Mouse (Mus musculus): Measurements from ENCODE around the gene Chn2. TPM values are rescaled to one million over a fixed set of nuclear protein-coding genes. Genes with fewer than 3 reads are reported as not detected.

The Chn2 gene
- polyA plus RNA-seq, 1 experiment from 2014 or later = 23.5 TPM

DNA sequence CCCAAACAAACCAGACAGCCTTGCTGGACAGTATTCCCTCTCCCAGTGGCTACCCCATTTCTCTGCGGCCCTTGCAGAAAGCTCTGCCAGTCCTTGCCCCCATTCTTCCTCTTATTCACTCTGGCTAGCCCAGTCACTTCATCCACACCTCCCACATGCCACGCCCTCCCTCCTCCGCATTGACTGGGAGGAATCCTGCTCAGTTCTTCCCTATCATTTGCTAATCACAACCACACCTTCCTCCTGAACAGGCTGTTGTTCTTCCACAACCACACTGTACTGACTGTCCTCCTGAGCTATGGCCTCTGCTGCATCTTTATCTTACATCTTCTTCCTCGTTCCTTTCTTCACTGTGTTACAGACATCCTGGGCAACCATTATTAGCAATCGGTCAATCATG lies 86.2 kb downstream of the Chn2 start:
- H3K4me2 ChIP-seq (ENCODE audit: low read depth, low read length) = no peak overlapping the region
- 87% methylated on average over 5 of the region's 5 CpGs for WGBS
- no peaks in the 10 kb centered on the region for H3K27me3 ChIP-seq (ENCODE audit: control insufficient read depth, insufficient read depth, low read length)
- H3K9ac ChIP-seq (replicated peaks; ENCODE audit: low read depth, low read length) = no peak overlapping the region
- no peaks in the 10 kb centered on the region for H3K36me3 ChIP-seq (ENCODE audit: control insufficient read depth, insufficient read depth, low read length)
- no peak for ATAC-seq (ENCODE audit: low read depth)
- no peaks in the 10 kb centered on the region for H3K9me3 ChIP-seq (ENCODE audit: control insufficient read depth, low read length)
- H3K4me1 ChIP-seq (ENCODE audit: control insufficient read depth, insufficient read depth, low read length) = peaks cover 5% of the 10 kb centered on the region; the same call in 1 of the 2 replicates
- no peak overlapping the region for H3K4me3 ChIP-seq (ENCODE audit: low read depth, low read length)
- H3K27ac ChIP-seq (ENCODE audit: low read depth, low read length) = no peak overlapping the region

DNA sequence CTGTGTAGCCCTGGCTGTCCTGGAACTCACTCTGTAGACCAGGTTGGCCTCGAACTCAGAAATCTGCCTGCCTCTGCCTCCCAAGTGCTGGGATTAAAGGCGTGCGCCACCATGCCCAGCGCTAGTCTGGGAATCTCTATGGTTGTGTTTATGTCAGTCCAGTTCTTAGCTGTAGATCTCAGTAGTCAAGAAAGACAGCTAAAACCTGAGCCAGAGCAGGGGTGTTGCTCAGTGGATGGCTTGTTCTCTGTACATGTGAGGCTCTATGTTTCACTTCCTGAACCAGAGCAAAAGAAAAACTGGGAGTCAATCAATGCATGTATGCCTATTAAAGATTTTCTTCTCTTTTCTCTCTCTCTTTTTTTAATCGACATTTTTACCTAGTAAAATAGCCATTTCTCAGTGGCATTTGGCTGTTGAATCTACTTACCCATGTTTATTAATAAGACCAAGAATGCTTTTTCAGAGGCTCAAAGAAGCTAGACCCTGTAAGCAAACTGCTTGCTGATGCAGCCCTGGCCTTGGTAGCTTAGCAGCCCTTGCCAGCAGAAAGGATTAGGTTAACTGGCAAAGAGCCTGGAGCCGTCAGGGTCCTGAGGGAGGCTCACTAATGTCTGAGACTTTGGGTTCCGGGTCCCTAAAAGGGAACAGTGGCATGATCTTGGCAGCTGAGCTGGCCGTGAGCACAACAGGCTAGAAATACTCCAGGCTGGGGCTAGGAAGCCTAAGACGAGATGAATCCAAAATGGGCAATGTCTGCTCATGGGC lies 87.1 kb downstream of the Chn2 start:
- peak; percentile 31; the same call in 1 of the 2 replicates for ATAC-seq (ENCODE audit: low read depth)

DNA sequence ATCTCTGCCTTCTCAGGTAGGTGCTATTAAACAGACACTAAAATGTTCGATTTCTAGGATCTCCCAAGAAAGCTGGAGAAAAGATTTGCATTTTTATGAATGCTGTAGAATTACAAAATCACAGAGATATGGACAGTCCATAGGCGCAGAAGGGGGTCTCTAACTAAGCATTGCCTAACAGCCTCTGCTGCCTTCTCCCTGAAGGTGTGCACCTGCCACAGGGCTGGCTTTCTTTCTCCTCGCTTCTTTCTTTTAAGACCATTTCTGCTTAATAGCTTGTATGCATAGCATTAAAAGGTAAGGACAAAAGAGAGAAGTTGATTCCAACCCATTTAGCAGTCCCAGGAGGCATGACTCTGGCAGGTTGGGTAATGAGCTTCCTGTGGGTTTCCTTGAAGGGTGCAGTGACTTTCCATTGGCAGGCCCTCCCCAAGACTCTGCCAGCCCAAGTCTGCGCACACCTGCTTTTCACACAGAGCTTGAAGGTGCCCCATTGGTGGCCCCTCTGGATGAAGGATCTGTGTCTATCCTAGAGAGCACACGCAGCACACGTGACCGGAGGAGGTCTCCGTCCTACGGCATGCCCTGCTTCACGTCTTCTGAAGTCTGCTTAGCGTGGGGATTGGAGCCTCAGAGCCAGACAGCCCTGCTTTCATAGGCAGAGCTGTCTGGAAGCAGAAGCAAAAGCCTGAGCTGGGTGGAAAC lies 87.8 kb downstream of the Chn2 start:
- no peak overlapping the region for H3K9ac ChIP-seq (replicated peaks; ENCODE audit: low read depth, low read length)
- H3K9me3 ChIP-seq (ENCODE audit: control insufficient read depth, low read length) = no peaks in the 10 kb centered on the region
- WGBS = 85% methylated on average over 11 of the region's 11 CpGs
- H3K4me1 ChIP-seq (ENCODE audit: control insufficient read depth, insufficient read depth, low read length) = peaks cover 5% of the 10 kb centered on the region; the same call in 1 of the 2 replicates
- H3K4me3 ChIP-seq (ENCODE audit: low read depth, low read length) = no peak overlapping the region
- H3K27ac ChIP-seq (ENCODE audit: low read depth, low read length) = no peak overlapping the region
- H3K4me2 ChIP-seq (ENCODE audit: low read depth, low read length) = no peak overlapping the region
- H3K36me3 ChIP-seq (ENCODE audit: control insufficient read depth, insufficient read depth, low read length) = no peaks in the 10 kb centered on the region
- ATAC-seq (ENCODE audit: low read depth) = no peak
- H3K27me3 ChIP-seq (ENCODE audit: control insufficient read depth, insufficient read depth, low read length) = no peaks in the 10 kb centered on the region

More for the DNA sequence above, 87.1 kb downstream of the Chn2 start:
- Histone ChIP-seq H3K4me1 (ENCODE audit: control insufficient read depth, insufficient read depth, low read length) (peaks cover 5% of the 10 kb centered on the region; the same call in 1 of the 2 replicates), H3K9me3 (ENCODE audit: control insufficient read depth, low read length) (no peaks in the 10 kb centered on the region), H3K4me3 (ENCODE audit: low read depth, low read length) (no peak overlapping the region), H3K36me3 (ENCODE audit: control insufficient read depth, insufficient read depth, low read length) (no peaks in the 10 kb centered on the region), H3K27me3 (ENCODE audit: control insufficient read depth, insufficient read depth, low read length) (no peaks in the 10 kb centered on the region), H3K27ac (ENCODE audit: low read depth, low read length) (no peak overlapping the region), H3K9ac (replicated peaks; ENCODE audit: low read depth, low read length) (no peak overlapping the region), H3K4me2 (ENCODE audit: low read depth, low read length) (no peak overlapping the region)
- 78% methylated on average over 9 of the region's 9 CpGs for WGBS

DNA sequence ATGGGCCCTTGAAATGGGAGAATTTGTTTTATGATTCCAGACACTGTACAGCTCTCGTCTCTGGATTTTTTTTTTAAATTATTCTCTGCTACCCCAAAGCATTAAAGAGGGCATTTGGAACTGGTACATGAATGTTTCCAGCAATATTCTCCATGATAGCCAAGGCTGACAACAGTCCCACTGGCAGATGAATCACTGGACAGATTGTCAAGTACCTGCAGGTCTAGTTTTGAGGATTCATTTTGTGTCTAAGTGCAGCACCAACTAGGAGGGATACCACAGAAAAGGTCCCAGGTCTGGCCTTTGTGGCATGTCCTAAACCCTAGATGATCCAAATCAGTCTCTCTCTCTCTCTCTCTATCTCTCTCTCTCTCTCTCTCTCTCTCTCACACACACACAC lies 89.3 kb downstream of the Chn2 start:
- H3K4me3 ChIP-seq (ENCODE audit: low read depth, low read length) = no peak overlapping the region
- H3K4me2 ChIP-seq (ENCODE audit: low read depth, low read length) = no peak overlapping the region
- H3K36me3 ChIP-seq (ENCODE audit: control insufficient read depth, insufficient read depth, low read length) = no peaks in the 10 kb centered on the region
- peaks cover 5% of the 10 kb centered on the region; the same call in 1 of the 2 replicates for H3K4me1 ChIP-seq (ENCODE audit: control insufficient read depth, insufficient read depth, low read length)
- H3K27ac ChIP-seq (ENCODE audit: low read depth, low read length) = no peak overlapping the region
- no peak for ATAC-seq (ENCODE audit: low read depth)
- WGBS = 74% methylated on average over 1 of the region's 1 CpGs
- H3K9ac ChIP-seq (replicated peaks; ENCODE audit: low read depth, low read length) = no peak overlapping the region
- no peaks in the 10 kb centered on the region for H3K9me3 ChIP-seq (ENCODE audit: control insufficient read depth, low read length)
- no peaks in the 10 kb centered on the region for H3K27me3 ChIP-seq (ENCODE audit: control insufficient read depth, insufficient read depth, low read length)

DNA sequence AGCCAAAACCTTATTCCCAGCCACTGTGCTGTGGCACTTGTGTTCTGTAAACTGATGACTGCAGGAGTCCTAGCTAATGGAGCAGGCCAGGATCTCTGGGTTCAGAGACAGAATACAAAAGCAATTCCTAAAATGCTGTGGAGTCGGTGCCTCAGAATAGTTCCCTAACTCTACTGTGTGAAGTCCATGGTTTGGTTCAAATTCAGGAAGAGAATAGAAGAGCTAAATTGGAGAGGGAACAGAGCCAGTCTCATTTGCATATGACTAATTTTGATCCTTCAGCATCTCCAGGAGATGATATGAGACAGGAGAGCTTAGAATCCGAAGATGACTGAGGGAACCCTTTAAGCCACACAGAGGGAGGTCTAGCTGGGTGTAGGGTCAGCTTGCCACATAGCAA lies 90.2 kb downstream of the Chn2 start:
- no peak overlapping the region for H3K9ac ChIP-seq (replicated peaks; ENCODE audit: low read depth, low read length)
- ATAC-seq (ENCODE audit: low read depth) = no peak
- WGBS = 70% methylated on average over 2 of the region's 2 CpGs
- H3K9me3 ChIP-seq (ENCODE audit: control insufficient read depth, low read length) = no peaks in the 10 kb centered on the region
- H3K27me3 ChIP-seq (ENCODE audit: control insufficient read depth, insufficient read depth, low read length) = no peaks in the 10 kb centered on the region
- H3K4me3 ChIP-seq (ENCODE audit: low read depth, low read length) = no peak overlapping the region
- no peak overlapping the region for H3K27ac ChIP-seq (ENCODE audit: low read depth, low read length)
- no peaks in the 10 kb centered on the region for H3K36me3 ChIP-seq (ENCODE audit: control insufficient read depth, insufficient read depth, low read length)
- peaks cover 5% of the 10 kb centered on the region; the same call in 1 of the 2 replicates for H3K4me1 ChIP-seq (ENCODE audit: control insufficient read depth, insufficient read depth, low read length)
- H3K4me2 ChIP-seq (ENCODE audit: low read depth, low read length) = no peak overlapping the region

DNA sequence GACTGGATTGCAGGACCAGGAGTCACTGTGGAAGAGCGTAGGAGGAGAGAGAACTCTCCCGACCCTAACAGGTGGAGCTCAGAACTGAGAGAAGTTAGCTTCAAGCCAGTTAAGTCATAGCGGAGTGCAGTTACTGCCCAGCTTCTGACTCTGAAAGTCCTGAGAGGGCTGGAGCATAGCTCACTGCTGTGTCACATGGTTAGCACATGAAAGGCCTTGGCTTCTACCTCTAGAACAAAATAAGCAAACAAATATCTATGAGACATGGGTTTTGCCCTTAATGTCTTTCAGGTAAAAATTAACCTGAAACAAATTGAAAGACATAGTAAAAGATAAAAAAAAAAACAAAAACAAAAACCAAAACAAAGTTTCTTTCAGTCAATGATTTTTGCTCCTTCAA lies 91.5 kb downstream of the Chn2 start:
- 91% methylated on average over 3 of the region's 3 CpGs for WGBS
- ATAC-seq (ENCODE audit: low read depth) = no peak

DNA sequence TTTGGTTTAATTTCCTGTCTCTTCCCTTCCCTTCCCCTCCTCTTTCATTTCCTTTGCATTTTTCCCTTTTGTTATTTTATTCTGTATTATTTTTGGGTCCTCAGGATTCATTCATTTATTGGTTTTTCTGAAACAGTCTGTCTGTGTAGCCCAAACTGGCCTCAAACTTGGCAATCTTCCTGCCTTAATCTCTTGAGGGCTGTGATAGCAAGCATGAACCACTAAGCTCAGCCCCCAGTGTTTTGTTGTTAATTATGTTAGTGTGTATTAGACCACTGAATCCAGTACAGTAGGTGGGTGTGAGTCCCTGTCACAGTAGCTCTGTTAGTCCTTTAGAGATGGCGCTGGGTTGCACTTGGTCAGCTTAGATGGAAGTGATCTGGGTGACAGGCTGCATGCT lies 93.2 kb downstream of the Chn2 start:
- H3K27ac ChIP-seq (ENCODE audit: low read depth, low read length) = no peak overlapping the region
- H3K4me1 ChIP-seq (ENCODE audit: control insufficient read depth, insufficient read depth, low read length) = no peaks in the 10 kb centered on the region
- no peak overlapping the region for H3K4me2 ChIP-seq (ENCODE audit: low read depth, low read length)
- H3K4me3 ChIP-seq (ENCODE audit: low read depth, low read length) = no peak overlapping the region
- no peaks in the 10 kb centered on the region for H3K36me3 ChIP-seq (ENCODE audit: control insufficient read depth, insufficient read depth, low read length)
- 77% methylated on average over 1 of the region's 1 CpGs for WGBS
- no peaks in the 10 kb centered on the region for H3K27me3 ChIP-seq (ENCODE audit: control insufficient read depth, insufficient read depth, low read length)
- H3K9ac ChIP-seq (replicated peaks; ENCODE audit: low read depth, low read length) = no peak overlapping the region
- ATAC-seq (ENCODE audit: low read depth) = no peak
- H3K9me3 ChIP-seq (ENCODE audit: control insufficient read depth, low read length) = no peaks in the 10 kb centered on the region

More for the DNA sequence above, 91.5 kb downstream of the Chn2 start:
- H3K4me1 ChIP-seq (ENCODE audit: control insufficient read depth, insufficient read depth, low read length) = peaks cover 5% of the 10 kb centered on the region; the same call in 1 of the 2 replicates
- no peaks in the 10 kb centered on the region for H3K36me3 ChIP-seq (ENCODE audit: control insufficient read depth, insufficient read depth, low read length)
- H3K9ac ChIP-seq (replicated peaks; ENCODE audit: low read depth, low read length) = no peak overlapping the region
- H3K4me2 ChIP-seq (ENCODE audit: low read depth, low read length) = no peak overlapping the region
- no peaks in the 10 kb centered on the region for H3K9me3 ChIP-seq (ENCODE audit: control insufficient read depth, low read length)
- no peak overlapping the region for H3K4me3 ChIP-seq (ENCODE audit: low read depth, low read length)
- H3K27ac ChIP-seq (ENCODE audit: low read depth, low read length) = no peak overlapping the region
- H3K27me3 ChIP-seq (ENCODE audit: control insufficient read depth, insufficient read depth, low read length) = no peaks in the 10 kb centered on the region

DNA sequence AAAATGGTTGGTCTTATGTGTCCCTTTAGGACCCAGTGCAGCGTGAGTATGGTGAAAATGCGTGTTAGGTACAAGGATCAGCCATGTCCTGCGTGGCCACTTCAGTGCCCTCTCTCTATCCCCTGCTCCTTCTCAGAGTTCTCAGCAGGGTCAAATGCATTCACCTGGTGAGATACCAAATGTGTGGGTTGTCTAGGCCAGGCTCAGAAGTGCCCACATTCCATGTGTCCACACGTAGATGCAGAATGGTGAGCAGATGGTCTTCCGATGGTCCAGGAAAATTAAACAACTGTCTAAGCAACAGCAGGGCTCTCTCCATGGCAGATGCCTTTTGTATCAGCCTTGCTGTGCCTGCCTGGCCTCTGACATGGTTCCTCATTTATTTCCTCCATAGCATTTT lies 93.9 kb downstream of the Chn2 start:
- H3K4me3 ChIP-seq (ENCODE audit: low read depth, low read length) = no peak overlapping the region
- H3K27ac ChIP-seq (ENCODE audit: low read depth, low read length) = no peak overlapping the region
- no peak; the same call in 1 of the 2 replicates for ATAC-seq (ENCODE audit: low read depth)
- no peaks in the 10 kb centered on the region for H3K36me3 ChIP-seq (ENCODE audit: control insufficient read depth, insufficient read depth, low read length)
- no peaks in the 10 kb centered on the region for H3K4me1 ChIP-seq (ENCODE audit: control insufficient read depth, insufficient read depth, low read length)
- H3K9ac ChIP-seq (replicated peaks; ENCODE audit: low read depth, low read length) = no peak overlapping the region
- no peaks in the 10 kb centered on the region for H3K9me3 ChIP-seq (ENCODE audit: control insufficient read depth, low read length)
- WGBS = 51% methylated on average over 5 of the region's 5 CpGs
- H3K4me2 ChIP-seq (ENCODE audit: low read depth, low read length) = no peak overlapping the region
- H3K27me3 ChIP-seq (ENCODE audit: control insufficient read depth, insufficient read depth, low read length) = no peaks in the 10 kb centered on the region

DNA sequence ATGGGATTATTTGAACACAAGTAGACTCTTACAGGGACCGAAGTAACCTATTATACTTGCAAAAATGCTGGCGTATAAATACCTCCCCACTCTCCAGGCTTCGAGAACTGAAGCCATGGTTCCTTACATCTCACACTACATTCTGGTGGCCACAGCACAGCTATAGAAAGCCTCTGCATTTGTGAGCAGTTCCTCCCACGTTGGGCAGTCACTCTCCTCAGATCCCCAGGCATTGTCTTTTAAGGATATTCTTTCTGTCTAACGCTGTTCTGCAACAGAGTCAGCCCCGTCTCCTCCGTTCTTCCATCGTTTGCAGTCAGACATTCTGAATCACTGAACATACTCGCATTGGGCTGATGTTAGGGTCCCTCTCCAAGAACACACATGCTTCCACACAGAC lies 98.8 kb downstream of the Chn2 start:
- 90% methylated on average over 9 of the region's 9 CpGs for WGBS
- H3K27me3 ChIP-seq (ENCODE audit: control insufficient read depth, insufficient read depth, low read length) = no peaks in the 10 kb centered on the region
- no peak overlapping the region for H3K4me3 ChIP-seq (ENCODE audit: low read depth, low read length)
- no peak overlapping the region for H3K9ac ChIP-seq (replicated peaks; ENCODE audit: low read depth, low read length)
- H3K36me3 ChIP-seq (ENCODE audit: control insufficient read depth, insufficient read depth, low read length) = no peaks in the 10 kb centered on the region
- H3K27ac ChIP-seq (ENCODE audit: low read depth, low read length) = no peak overlapping the region
- no peaks in the 10 kb centered on the region; the same call in 1 of the 2 replicates for H3K4me1 ChIP-seq (ENCODE audit: control insufficient read depth, insufficient read depth, low read length)
- ATAC-seq (ENCODE audit: low read depth) = no peak
- no peak overlapping the region for H3K4me2 ChIP-seq (ENCODE audit: low read depth, low read length)
- H3K9me3 ChIP-seq (ENCODE audit: control insufficient read depth, low read length) = no peaks in the 10 kb centered on the region

Measured in neural tube, embryonic 14.5 days (tissue).